Mouse (Mus musculus): ENCODE data around the gene Ap2a1.

Gene Ap2a1

DNA sequence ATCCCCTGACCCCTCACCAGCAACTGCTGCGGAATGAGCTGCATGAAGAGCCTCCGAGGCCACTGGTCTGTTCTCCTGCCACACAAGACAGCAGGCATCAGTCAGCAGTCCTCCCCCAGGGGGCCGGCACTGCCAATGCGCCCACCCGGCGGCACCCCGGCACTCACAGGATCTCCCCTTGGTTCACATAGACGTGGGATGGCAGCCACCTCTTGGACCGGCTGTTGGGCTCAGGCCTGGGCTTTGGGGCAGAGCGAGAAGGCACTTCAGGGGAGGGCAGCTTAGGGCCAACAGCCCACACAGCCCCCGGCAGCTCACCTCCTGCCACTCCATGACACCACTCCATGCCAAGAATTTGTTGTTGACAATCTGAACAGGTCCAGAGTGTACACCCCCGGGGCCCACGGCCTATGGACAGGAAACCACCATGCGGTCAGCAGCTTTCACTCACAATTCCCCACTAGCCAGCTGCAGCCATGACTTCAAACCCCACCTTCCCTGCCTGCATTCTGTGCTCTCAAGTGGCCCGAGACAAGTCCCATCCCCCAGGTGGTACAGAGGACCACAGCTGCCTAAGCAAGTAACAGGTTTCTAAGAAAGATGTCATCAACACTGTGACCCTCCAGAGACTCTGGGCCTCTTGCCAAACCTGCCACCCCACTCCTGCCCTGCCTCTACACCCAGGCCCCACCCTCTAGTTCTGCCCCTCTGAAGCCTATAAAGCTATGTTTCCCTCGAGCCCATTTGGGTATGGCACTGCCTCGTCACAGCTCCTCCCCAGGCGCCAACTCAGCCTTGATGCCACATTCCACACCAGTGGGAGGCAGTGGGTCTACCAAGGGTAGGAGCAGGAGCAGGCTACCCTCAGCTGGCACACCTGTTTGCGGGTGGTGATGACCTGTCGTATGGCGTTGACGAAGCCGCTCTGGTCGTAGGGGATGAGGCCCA lies 64.4 kb downstream of the Ap2a1 start:
- no peak for DNase-seq (ENCODE audit: low spot score)

DNA sequence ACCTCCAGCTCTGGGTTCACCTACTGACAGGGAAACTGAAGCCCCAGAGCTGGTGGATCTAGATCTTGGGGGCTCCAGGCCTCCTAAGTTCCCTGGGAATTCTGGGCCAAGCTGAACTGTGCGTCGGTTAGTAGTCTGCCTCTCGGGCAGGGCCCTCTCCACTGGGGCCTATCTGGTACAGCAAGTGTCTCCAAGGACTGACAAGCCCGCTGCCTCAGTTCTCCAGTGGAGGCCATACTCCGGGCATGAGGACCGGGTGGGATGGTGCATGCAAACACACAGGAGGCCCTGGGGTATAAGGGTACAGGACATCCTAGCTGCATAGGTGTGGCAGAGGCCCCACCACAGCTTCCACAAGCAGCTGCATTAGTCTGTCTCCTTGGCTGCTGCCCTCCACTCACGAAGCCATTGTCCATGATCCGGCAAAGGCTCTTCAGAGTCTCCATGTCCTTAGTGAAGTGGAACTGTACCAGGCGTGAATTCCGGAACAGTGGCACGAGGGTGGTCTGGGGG lies 65.3 kb downstream of the Ap2a1 start:
- no peak for DNase-seq (ENCODE audit: low spot score)

DNA sequence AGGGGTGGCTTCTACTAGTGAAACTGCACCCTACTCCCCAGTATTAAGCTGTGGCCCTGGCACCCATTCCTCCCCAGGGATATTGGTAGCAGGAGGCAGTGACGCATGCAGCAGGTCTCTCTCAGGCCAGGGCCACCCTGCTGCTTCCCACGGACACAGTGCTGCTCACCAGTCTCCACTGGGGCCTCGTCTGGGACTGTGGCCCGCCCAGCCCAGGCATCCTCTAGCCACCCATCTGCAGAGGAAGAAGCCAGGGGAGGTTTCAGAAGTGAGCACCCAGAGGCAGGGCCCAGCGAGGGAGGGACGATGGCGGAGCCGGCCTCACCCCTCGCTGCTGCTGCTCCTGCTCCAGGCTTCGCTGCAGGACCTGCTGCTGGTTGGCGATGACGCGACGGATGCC lies 66.1 kb downstream of the Ap2a1 start:
- DNase-seq (ENCODE audit: low spot score), result no peak

DNA sequence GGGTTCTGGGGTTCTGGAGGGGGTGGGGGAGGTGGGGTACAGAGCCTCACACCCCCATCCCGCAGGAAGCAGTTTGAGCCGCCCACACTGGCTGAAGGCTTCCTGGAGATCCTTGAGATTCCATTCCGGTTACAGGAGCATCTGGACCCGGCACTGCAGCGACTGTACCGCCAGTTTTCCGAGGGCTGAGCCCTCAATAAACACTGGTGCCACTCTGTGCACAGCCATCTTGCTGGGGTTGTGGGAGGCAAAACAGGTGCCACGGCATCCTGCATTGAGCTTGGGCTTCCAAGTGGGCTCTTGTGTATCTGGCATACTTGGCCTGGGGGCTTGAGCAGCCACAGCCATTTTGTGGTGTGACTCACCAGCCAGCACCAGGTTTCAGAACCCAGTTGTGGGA lies 66.9 kb downstream of the Ap2a1 start:
- no peak for DNase-seq (ENCODE audit: low spot score)

DNA sequence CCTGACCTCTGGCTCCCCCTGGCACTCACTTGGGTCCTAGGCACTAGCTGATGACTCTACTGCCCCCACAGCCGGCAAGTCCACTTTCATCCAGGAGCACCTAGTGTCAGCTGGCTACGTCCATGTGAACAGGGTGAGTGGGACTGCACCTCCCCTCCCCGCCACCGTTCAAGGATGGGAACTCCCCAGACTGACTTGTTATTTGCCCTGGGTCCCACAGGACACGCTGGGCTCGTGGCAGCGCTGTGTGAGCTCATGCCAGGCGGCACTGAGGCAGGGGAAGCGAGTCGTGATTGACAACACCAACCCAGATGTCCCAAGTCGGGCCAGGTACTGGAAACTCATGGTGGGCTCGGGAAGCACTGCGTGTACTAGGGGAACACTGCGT lies 67.9 kb downstream of the Ap2a1 start:
- no peak for DNase-seq (ENCODE audit: low spot score)

DNA sequence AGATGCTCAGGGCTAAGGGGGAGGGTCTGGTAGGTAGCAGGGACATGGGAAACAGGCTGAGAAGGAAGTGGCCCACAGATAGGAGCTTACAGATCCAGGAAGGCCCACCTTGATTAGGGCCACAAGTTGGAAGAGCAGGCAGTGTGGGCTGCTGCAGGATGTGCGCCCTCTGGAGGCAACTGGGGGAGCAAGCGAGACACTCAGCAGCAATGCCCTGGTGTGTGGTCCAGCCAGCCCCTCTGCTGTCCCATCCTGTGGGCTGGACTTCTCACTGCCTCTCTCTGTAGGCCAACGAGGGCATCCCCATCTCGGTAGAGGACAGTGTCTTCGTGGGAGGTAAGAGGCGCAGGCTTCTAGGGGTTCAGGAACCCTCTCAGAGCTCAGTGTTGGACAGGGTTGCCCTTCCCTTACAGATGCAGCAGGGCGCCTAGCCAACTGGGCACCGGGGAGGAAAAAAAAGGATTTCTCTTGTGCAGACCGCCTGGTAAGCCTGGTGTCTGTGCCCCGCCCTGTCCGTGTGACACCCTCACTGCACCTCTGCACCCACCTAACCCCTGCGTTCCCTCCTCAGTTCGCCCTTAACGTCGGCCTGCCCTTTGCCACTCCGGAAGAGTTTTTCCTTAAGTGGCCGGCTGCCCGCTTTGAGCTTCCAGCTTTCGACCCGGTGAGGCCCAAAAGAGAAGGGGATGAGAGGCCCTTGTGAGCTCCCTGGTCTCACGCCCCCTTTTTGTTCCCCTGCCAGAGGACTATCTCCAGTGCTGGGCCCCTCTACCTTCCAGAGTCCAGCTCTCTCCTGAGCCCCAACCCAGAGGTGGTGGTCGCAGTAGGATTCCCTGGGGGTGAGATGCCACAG lies 68.5 kb downstream of the Ap2a1 start:
- DNase-seq (ENCODE audit: low spot score), result peak; percentile 73

DNA sequence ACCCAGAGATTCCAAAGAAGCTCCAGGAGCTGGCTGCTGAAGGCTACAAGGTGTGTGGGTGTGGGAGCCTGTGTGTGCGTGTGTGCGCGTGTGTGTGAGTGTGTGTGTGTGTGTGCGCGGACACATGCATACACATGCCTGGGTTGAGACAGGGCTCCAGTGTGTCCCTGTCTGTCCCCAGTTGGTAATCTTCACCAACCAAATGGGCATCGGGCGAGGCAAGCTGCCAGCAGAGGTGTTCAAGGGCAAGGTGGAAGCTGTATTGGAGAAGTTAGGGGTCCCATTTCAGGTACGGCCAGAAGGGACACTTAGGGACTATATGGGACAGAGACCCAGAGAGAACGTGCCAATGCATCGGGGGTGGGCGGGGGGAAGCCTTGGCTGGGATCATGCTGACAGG lies 69.4 kb downstream of the Ap2a1 start:
- DNase-seq (ENCODE audit: low spot score), result no peak

DNA sequence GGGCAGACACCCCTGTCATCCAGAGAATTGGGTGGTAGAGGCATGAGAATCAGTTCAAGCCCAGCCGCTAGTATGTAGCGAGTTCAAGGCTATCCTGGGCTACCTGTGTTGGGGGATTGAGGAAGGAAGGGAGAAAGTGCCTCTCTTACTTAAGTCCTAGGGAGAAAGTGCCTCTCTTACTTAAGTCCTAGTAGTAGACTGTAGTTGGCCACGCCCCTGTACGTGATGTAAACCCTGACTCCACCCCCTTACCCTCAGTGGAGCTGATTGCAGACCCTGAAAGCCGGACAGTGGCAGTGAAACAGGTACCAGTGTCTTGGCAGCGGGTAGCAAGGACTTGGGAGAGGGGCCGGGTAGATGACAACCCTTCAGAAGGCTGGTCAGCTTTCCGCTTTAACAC lies 71.4 kb downstream of the Ap2a1 start:
- no peak for DNase-seq (ENCODE audit: low spot score)

DNA sequence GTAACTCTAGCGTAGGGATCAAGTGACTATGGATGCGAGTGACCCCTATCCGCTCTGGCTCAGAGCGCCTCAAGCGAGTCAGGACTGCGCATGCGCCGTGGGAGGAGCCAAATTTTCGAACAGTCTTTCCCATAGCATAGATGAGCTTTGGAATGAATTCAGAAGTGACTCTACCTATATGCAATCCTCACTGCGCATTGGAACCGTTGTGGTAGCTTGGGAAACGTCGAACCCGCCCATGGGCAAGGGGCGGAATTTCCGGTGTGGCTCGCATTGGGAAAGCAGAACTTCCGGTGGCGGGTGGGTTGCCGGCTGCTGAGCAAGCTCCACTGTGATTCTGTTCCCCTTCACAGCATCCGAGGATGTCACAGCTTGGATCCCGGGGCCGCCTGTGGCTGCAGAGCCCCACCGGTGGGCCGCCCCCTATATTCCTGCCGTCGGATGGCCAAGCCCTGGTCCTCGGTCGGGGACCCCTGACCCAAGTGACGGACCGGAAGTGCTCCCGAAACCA lies 72.2 kb downstream of the Ap2a1 start, which contains the start of gene Pnkp:
Gene Pnkp (plus strand): TSS at position 98 of the 511 bp plus-strand sequence.
- peak; percentile 81 for DNase-seq (ENCODE audit: low spot score)

DNA sequence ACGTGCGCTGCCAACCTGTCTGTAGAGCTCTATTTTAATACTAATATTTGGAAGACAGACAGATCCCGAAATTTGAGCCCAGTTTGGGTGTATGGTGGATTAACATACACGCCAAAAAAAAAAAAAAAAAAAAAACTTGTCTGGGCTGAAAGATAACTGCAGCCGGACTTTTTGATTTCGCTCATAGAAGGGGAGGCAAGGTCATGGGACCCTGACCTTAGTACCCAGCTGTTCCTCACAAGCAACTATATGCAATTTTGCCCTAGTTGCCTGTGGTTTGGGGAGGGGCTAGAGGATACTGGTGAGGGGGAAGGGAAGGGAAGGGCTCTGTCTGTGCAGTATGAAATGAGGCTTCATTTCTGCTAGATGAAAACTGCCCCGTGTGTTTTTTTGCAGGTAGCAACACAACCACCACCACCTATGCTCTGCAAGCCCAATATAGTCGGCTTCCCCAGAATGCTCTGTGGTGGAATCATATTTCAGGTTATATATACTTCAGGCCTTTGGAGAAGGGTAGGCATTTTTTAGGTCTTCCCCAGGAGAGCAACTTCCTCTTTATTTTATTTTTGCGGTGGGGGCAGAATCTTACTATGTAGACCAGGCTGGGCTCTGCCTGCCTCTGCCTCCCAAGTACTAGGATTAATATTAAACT lies 72.9 kb downstream of the Ap2a1 start:
- DNase-seq (ENCODE audit: low spot score), result no peak

DNA sequence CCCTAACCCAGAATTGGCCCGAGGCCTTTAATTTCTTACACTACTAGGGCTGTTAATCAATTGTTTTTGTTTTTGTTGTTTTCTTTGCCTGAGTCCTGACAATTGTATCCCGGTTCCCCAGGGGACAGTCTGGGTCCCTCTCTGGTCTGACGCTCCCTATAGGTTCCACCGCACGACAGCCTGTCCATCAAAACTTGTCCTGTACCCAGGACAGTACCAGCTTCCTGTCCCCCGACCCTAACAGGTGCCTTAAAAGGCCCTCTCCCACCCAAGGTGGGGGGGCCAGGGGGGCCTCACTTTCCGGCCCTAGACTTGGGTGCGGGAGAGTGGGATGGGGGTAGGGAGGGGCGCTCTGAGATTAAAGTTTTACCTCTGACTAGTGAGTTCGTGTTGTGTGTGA lies 74.3 kb downstream of the Ap2a1 start:
- no peak for DNase-seq (ENCODE audit: low spot score)

DNA sequence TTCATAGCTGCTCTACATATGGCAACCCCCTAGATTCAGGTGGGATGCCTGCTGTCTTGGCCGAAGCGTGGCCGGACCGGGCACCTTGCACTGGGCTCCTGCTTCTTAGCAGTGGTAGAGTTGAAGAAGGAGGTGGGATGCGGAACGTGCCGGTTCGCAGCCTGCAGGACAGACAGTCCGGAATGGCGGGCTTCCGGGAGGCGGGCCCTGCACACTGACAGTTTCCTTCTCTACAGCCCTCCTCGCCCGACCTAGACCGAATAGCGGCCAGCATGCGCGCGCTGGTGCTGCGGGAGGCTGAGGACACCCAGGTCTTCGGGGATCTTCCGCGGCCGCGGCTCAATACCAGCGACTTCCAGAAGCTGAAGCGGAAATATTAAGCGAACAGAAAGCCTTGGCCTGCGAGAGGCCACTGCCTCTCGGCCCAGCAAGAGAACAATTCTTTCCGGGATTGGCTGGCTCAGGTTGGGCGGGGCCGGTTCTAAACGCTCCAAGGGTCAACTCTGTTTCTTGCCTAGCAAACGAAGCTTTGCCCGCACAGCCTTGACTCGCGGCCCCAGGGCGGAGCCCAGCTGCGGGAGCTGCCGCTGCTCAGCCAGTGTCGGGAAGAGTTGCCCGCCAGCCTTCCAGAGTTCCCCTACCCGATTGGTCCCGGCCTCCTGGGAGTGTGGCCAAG lies 74.8 kb downstream of the Ap2a1 start:
- peak; percentile 89 for DNase-seq (ENCODE audit: low spot score)

DNA sequence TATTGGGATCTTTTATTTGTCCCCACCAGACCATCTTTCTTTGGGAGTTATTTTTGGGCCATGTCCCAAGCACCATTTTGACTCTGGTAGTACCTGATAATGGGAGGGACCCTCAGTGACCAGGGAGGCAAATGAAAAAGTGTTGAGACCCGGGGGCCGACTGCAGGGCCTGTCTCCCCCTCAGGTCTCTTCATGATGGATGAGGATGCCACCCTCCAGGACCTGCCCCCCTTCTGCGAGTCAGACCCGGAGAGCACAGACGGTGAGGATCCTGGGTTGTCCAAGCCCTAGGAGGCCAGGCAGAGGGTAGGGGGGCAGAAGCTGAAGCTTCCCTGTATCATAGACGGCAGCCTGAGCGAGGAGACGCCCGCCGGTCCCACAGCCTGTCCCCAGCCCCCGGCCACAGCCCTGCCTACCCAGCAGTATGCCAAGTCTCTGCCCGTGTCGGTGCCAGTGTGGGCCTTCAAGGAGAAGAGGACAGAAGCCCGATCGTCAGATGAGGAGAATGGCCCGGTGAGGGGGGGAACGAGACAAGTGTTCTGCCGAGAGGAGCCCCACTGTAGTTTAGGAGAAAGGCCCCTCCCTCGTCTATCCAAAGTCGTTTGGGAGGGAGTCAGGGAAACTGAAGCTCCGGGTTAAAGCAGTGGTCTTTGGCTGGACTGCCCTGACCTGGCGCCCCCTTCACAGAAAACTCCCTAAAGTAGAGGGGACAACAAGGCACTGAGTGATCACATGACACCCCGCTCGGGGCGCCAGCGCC lies 75.5 kb downstream of the Ap2a1 start:
- no peak for DNase-seq (ENCODE audit: low spot score)

DNA sequence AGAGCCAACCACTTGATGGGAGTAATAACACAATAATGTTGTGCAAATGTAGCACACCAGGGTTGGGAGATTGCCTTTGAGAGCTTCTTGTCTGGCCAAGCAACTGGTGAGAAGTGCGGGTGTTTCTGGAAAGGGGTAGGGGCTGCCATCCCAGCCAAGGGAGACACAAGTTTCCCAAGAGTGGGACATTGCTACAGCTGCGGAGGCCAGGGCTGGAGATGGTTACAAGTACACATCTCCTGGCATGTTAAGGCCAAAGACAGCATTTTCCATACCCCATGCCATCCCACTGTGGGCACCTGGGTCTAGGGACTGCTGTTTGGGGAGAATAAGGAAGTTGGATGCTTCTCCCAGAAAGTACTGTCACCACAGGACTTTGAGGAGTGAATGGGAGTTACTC lies 76.2 kb downstream of the Ap2a1 start:
- DNase-seq (ENCODE audit: low spot score), result no peak

DNA sequence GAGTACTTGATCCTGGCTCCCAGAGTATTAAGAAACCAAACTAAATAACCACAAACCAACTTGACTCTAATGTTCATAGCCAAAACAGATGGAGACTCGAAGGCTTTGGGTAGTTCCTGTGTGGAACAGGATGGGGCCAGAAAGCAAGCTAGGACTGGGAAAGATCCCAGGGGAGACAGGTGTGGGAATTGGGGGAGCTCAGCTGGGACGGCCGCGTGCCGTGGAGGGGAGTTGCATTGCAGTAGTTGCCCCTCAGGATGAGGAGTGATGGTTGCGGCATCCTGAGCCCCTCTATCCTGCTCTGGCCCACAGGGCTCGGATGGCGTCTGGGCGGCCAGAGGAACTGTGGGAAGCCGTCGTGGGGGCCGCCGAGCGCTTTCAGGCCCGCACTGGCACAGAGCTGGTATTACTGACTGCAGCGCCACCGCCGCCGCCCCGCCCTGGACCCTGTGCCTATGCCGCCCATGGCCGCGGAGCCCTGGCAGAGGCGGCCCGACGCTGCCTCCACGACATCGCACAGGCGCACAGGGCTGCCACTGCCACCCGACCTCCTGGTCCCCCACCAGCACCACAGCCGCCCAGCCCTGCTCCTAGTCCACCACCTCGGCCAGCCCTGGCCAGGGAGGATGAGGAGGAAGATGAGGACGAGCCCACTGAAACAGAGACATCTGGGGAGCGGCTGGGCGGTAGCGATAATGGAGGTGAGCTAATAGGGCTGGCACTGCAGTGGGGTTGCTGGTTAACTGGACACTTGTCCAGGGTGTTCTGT lies 76.9 kb downstream of the Ap2a1 start:
- DNase-seq (ENCODE audit: low spot score), result no peak

DNA sequence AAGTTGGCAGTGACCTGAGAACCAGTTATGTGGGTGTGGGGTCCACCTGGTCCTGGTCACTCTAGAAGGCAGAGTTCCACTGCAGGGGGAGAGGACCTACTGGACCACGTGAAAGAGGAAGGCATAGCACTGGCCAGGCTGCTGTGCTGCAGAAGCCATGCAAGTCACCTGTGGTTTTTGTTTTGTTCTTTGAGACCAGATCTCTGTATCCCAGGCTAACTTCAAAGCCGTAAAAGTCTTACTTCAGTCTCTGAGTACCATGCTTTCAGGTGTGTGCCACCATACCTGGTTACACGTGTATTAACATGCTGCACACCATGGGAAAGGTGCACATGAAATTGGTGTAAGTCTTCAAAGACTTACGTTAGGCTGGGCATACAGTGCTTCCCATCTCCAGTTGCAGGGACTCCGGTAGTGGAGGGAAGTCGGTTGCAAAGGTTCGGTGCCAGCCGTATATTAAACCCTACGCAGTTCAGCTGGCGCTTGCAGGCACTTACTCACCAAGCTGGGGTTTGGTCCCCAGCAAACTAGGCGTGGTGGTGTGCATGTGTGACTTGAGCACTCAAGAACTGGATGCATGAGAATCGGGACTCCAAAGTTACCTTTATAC lies 77.6 kb downstream of the Ap2a1 start:
- DNase-seq (ENCODE audit: low spot score), result no peak

DNA sequence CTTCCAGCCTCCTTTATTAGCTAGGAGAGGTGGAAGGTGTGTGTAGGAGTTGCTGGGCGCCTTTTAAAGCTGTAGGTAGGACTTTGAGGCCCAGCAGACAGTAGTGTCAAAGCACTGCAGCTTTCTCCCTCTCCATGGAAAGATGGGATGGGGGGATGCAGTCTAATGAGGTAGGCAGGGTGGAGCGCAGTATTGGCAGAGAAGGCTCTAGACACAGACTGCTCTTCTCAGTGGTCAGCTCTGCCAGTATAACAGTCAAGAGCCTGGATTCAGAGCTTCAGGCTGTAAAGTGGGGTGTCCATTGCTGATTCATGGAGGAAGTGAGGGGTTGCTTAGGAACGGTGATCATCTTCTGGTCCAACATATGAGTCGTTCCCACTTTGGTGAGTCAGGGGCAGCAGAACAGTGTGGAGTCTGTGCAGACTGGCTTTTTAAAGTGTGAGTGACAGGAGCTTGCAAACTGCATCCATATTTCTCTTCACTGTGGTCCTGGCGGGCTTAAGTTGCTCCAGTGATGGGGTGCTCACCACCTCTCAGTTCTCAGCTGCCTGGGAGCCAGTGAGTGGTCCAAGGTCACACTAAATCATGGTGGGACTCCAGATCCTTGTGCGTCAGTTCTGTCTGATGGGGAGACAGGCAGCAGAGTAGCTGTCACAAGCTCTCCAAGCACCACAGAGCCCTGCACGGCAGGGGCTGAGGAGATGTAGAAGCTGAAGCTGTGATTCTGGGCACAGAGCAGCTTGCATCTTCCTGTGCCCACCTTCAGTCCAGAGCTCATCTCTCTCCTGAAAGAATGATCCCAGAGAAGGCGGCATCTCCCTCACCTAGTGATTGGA lies 78.3 kb downstream of the Ap2a1 start:
- no peak for DNase-seq (ENCODE audit: low spot score)

Data from ovary, postnatal 36 days (tissue).